Mouse (Mus musculus) cerebellum, postnatal 10 days (tissue): Measurements from ENCODE around the gene Bcar3.

Experiments
- DNase-seq, 2 experiments: peaks; one replicate each; pipeline ENCODE4 v3.0.0; 2021; ENCODE audit warnings: mixed read lengths in 2 of 2

Bcar3 gene

GRCm38 (mm10) chr3:122515568-122516326, 221.8 kb downstream of the Bcar3 start:
- no peak for DNase-seq

GRCm38 (mm10) chr3:122516327-122516695, 222.4 kb downstream of the Bcar3 start:
- peak in 1 of 2 experiments; percentile 31 for DNase-seq

- DNase-seq = peak; percentile 81 to 86
Observed at GRCm38 (mm10) chr3:122517726-122518125, 223.8 kb downstream of the Bcar3 start.

GRCm38 (mm10) chr3:122518231-122518736, 224.3 kb downstream of the Bcar3 start:
- peak; percentile 53 to 66 for DNase-seq

GRCm38 (mm10) chr3:122519082-122519481, 225.1 kb downstream of the Bcar3 start:
- DNase-seq = peak in 1 of 2 experiments; percentile 28

DNA sequence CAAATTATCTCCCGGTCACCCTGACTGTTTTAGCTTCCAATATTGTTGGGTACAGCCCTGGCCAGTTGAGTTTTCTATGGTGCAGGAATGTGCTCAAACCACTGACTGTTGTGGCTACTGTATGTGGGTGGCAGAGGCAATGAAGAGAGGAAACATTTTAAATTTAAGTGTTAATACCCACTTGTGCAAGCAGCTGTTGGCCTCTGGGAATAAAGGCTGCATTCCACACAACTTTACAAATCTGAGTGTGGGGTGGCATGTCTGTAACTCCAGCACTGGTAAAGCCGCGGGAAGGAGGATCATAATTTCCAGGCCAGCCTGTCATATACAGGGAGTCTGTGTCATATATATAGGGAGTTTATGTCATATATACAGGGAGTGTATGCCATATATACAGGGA, 226.4 kb downstream of the Bcar3 start:
- DNase-seq = no peak

DNA sequence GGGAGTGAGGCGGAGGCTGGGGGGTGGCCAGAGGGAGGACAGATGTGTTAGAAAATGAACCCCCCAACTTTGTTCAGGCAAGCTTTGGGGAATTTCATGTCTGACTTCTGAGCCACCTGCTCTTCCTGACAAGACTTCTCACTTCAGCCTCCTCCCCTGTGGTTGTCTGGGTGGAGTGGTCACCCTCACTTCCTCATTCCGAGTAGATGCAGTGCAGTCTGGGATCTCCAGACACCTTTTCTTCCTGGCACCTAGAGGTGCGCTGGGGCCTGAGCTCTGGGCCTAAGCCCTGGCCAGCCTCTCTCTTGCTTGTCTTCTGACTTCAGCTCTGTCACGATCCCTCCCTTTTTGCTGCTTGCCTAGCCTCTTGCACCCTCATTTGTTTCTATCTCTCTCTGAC, 226.9 kb downstream of the Bcar3 start:
- no peak for DNase-seq

DNA sequence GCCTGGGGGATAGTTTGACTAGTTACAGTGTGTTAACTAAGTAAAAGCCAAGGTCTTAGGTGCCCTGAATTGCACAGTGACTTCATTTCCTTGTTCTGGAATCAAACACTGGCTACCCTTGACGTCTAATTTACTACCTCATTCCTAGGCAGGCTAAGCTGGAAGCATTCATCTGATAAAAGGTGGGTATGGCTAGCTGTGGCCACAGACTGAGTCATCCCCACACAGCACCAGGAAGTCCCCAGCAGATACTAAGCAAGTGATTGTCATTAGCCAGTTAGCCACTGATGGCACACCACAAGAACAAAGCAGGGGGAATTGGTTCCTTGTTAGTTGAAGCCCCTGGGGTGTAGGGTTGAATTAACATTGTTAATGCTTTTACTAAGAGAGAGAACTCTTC, 227.4 kb downstream of the Bcar3 start:
- DNase-seq = no peak

GRCm38 (mm10) chr3:122528477-122528876, 234.5 kb downstream of the Bcar3 start:
- DNase-seq = no peak

DNA sequence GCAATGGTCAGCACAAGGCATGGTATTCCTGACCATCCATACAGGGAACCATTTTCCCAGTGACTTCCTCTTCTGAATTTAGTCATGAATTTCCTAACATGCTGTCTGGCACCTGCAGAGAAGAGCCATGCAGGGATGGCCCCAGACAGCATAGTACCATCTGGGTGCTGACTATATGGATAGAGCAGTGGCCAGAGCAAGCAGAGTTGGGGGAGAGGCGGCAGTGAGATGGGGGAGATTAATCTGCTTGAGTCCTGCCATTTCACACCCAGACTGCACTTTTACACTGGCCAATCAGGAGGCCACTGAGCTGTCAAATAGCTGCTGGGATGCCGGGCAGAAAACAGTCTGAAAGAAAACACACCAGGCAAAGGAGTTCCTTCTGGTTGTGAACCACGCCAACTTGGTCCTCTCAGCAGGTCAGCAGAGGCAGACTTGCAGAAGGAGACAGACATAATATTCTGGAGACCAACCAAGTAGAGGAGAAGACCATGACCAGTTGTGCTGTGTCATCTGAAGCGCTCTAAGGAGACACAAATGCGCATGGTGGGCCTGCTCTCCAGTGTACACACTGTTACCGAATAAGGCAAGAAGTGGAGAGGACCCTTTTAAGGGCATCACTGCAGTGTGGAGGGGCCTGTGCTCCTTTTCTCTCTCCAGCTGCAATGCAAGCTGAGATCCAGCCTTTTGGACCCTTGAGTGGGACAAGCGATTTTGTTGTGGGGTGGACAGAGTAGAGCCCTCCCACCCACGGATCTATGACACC, 242.2 kb downstream of the Bcar3 start:
- peak in 1 of 2 experiments; percentile 26 for DNase-seq

- DNase-seq = no peak
Observed at GRCm38 (mm10) chr3:122538851-122539250, 244.9 kb downstream of the Bcar3 start.

DNA sequence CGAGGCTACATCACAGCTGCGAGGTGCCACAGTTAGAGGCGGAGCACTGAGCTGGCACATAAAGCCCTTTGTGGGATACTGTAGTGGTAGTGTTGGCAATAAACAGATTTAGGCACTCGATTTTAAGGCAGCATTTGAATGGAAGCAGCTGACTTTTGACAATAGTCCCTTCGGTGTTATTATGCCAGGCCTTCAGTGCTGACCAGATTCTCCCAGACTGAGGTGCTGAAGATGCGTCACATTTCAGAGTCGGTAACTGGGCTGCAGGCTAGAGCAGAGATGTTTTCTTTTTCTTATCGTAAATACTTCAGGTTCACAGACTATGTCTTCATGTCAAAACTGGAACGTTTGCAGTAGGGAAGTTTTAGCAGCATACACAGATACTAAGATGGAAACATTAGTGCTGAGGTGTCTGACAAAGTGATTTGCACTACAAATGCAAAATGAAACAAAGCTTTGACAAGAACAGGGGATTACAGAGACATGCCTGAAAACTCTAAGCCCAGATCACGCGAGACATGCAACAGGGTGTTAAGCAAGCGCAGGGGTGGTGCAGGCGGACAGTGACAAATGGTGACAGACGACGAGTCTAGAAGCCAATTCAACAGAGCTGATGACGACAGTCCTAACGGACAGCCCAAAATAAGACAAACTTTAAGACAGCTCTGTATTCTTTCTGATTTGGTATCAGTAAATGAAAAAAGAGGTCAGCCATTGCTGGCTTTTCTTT, 246.2 kb downstream of the Bcar3 start:
- no peak for DNase-seq

GRCm38 (mm10) chr3:122540918-122541317, 247.0 kb downstream of the Bcar3 start:
- DNase-seq = no peak

DNA sequence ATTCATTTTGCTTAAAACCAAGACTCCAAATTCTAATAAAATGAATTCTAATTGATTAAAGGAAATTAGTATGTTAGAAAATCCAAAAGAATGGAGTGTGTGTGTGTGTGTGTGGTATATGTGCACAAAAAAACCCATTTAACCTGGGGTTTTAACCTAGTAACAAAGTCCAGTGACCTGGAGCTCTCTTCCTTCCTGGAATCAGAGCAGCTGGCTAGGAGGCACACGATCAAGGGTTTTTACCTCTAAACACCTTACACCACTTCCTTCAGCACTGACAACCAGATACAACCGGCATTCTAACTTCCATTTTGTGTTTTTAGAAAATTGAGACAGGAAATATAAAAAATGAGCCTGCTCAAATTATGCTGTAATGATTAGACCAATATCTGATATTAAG, 251.4 kb downstream of the Bcar3 start:
- DNase-seq = no peak

GRCm38 (mm10) chr3:122547469-122547868, 253.5 kb downstream of the Bcar3 start:
- no peak for DNase-seq

DNA sequence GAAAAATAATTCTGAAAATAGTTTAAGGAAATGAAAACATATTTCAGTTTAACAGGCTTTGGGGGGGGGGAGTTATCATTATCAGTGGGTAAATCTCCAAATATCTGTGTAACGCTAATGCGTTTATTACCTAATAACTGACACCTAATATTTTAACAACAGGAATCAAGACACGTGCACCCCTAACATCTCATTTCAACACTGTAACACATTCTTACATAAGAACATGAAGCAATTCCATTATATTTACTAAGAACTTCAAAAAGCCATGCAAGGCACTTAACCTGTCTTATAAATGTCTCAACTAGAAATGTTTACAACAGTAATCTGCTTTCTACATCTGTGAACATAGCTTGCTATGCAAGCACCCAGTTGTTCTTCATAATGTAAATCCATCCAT, 257.2 kb downstream of the Bcar3 start:
- no peak for DNase-seq

GRCm38 (mm10) chr3:122557766-122558165, 263.8 kb downstream of the Bcar3 start:
- DNase-seq = peak; percentile 69 to 70

GRCm38 (mm10) chr3:122565285-122565684, 271.3 kb downstream of the Bcar3 start:
- DNase-seq = no peak

GRCm38 (mm10) chr3:122566112-122566511, 272.2 kb downstream of the Bcar3 start:
- no peak for DNase-seq

DNA sequence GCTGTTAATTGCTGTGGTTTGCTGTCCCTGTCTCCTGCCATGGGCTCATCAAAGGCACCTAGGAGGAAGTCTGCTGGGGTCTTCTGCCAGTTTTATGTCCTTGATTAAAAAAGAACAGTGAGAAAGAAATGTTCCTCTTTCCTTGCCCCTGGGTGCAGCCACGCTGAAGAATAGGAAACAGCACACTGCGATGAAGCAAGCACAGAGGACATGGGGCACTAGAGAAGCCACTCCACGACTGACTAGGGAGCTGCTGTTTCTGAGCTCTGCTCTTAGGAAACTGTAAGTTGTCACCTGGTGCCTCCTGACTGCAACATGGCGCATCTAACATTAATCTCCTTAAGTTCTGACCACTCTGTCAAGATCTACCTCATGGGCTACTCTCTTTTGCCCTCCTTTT, 272.6 kb downstream of the Bcar3 start:
- DNase-seq = no peak

GRCm38 (mm10) chr3:122573426-122574286, 279.7 kb downstream of the Bcar3 start:
- no peak for DNase-seq

- DNase-seq = no peak
Observed at GRCm38 (mm10) chr3:122574921-122575320, 281.0 kb downstream of the Bcar3 start.
